Mouse (Mus musculus) liver, embryonic 15.5 days (tissue): ENCODE measurements around the gene Zfp750. TPM values are rescaled to one million over a fixed set of nuclear protein-coding genes. Genes with fewer than 3 reads are reported as not detected.

Experiments used
- ATAC-seq: fragments of 200-750 bp; cut with Nextera tagmentation; 2 replicates; pipeline ENCODE4 v1.8.0; 2017; ENCODE audit warnings: moderate number of reproducible peaks, mild to moderate bottlenecking, moderate library complexity; ENCODE audit not compliant: insufficient read depth
- H3K27ac ChIP-seq: fragments of 300-500 bp; sonication (generic); replicated peaks from 2 replicates; pipeline ENCODE4 v1.5.1; 2015; ENCODE audit warnings: mild to moderate bottlenecking, inconsistent platforms
- H3K27me3 ChIP-seq: fragments of 300-500 bp; sonication (generic); 2 replicates; pipeline ENCODE4 v1.6.1; 2015; ENCODE audit warnings: mild to moderate bottlenecking, inconsistent platforms
- H3K36me3 ChIP-seq: fragments of 300-500 bp; sonication (generic); replicated peaks from 2 replicates; pipeline ENCODE4 v1.6.1; 2015; ENCODE audit warnings: moderate library complexity, mild to moderate bottlenecking, inconsistent platforms
- H3K4me1 ChIP-seq: fragments of 300-500 bp; sonication (generic); replicated peaks from 2 replicates; pipeline ENCODE4 v1.6.1; 2015; ENCODE audit warnings: inconsistent platforms
- H3K4me2 ChIP-seq: fragments of 300-500 bp; sonication (generic); 2 replicates; pipeline ENCODE4 v1.6.1; 2015; ENCODE audit warnings: moderate library complexity, mild to moderate bottlenecking, inconsistent platforms
- H3K4me3 ChIP-seq: fragments of 300-500 bp; sonication (generic); replicated peaks from 2 replicates; pipeline ENCODE4 v1.5.1; 2015; ENCODE audit warnings: mild to moderate bottlenecking, inconsistent platforms
- H3K9ac ChIP-seq: fragments of 300-500 bp; sonication (generic); 2 replicates; pipeline ENCODE4 v1.6.1; 2015; ENCODE audit warnings: moderate library complexity, mild to moderate bottlenecking, inconsistent platforms
- H3K9me3 ChIP-seq: fragments of 300-500 bp; sonication (generic); replicated peaks from 2 replicates; pipeline ENCODE4 v1.6.1; 2016; ENCODE audit warnings: inconsistent platforms
- WGBS: fragments of 180-500 bp; shearing (Covaris S2); methylation state at CpG from one replicate; pipeline ENCODE4 v1.1.7; 2015; ENCODE audit warnings: mixed read lengths; ENCODE audit not compliant: insufficient replicate concordance; 5-methylcytosine and 5-hydroxymethylcytosine counted together
- polyA plus RNA-seq: library from polyadenylated mRNA; unstranded; fragments of >200 nt; fragmentation: Nextera tagmentation; extraction: Ambion mirVana; gene quantifications from 2 replicates; pipeline ENCODE4 v1.2.1, GENCODE M21; 2015

Gene Zfp750
- polyA plus RNA-seq, 1 experiment from 2014 or later = 0.82 TPM

GRCm38 (mm10) chr11:121510512-121511246, 8.5 kb downstream of the Zfp750 start:
- Histone ChIP-seq H3K27me3 (no peaks in the 10 kb centered on the region), H3K4me1 (0 out of 2 replicates have a peak, but pooled peaks cover 3% of the 10 kb centered on the region), H3K9me3 (no peaks in the 10 kb centered on the region), H3K9ac (no peak overlapping the region), H3K4me3 (no peak overlapping the region), H3K27ac (peak overlapping the region; percentile 42; the same call in 1 of the 2 replicates), H3K4me2 (no peak overlapping the region), H3K36me3 (peaks cover 27% of the 10 kb centered on the region)
- no peak for ATAC-seq
- WGBS = 69% methylated on average over 9 of the region's 9 CpGs

GRCm38 (mm10) chr11:121508478-121508877, 10.7 kb downstream of the Zfp750 start:
- Histone ChIP-seq H3K9ac (no peak overlapping the region), H3K4me1 (0 out of 2 replicates have a peak, but pooled peaks cover 3% of the 10 kb centered on the region), H3K4me2 (no peak overlapping the region), H3K27ac (no peak overlapping the region), H3K27me3 (no peaks in the 10 kb centered on the region), H3K9me3 (no peaks in the 10 kb centered on the region), H3K36me3 (peaks cover 40% of the 10 kb centered on the region), H3K4me3 (no peak overlapping the region)
- 53% methylated on average over 4 of the region's 4 CpGs for whole genome bisulfite sequencing
- no peak for ATAC-seq

DNA sequence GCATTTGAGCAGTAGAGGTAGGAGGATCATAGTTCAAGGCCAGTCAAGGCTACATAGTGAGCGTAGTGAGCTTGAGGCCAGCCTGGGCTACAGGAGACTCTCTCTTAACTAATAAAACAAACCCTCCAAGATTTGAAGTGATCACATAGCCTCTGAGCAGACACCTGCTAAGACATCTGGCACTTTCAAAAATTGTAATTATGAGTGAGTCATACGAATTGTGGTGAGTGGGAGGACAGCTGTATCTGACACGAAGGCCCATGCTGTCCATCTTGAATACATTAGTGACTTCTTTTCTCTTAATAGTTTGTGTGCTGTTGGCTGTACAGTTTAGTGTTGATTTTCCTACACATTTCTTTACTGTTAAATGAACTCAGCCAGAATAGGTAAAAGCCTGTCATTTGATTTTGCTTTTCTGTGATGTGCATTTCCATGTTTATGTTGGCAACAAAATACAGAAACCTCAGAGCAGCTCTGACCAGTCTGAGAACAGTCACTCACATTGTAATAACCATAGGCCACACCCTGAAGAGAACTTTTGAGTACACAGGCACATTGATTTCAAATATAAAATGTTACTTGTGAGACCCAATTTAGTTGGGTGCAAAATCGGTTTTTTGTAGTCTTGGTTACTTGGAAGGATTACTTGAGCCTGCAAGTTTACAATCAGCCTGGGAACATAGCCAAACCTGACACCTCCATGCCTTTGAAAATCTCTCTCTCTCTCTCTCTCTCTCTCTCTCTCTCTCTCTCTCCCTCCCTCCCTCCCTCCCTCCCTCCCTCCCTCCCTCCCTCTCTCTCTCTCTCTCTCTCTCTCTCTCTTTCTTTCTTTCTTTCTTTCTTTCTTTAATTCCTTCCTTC, 16.9 kb downstream of the Zfp750 start:
- no peak for ATAC-seq
- Histone ChIP-seq H3K4me1 (peaks cover 15% of the 10 kb centered on the region), H3K27me3 (no peaks in the 10 kb centered on the region), H3K9ac (no peak overlapping the region), H3K27ac (no peak overlapping the region), H3K4me3 (no peak overlapping the region), H3K9me3 (no peaks in the 10 kb centered on the region), H3K4me2 (no peak overlapping the region), H3K36me3 (peaks cover 82% of the 10 kb centered on the region)
- 72% methylated on average over 4 of the region's 4 CpGs for WGBS

GRCm38 (mm10) chr11:121501525-121501924, 17.6 kb downstream of the Zfp750 start:
- no peak for ATAC-seq

DNA sequence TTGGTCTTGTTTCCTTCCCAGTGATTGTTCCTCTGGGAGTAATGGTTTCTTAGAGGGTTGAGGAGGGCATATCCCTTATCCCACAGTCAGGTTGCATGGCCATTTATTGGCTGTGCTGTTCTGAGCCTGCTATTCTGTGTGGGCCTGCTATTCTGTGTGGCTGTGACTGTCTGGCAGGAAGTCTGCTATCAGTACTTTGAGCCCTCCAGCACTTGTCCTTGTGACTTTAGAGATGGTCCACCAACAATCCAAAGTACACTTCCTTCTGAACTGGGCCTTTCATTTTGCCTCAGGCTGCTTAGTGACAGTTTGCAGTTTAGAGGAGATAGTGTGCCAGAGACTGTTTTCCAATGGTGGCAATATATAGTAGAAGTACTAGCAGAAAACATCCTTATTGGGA, 18.5 kb downstream of the Zfp750 start:
- no peak overlapping the region for H3K4me3 ChIP-seq
- no peak for ATAC-seq
- peaks cover 89% of the 10 kb centered on the region for H3K36me3 ChIP-seq

More at GRCm38 (mm10) chr11:121501525-121501924, 17.6 kb downstream of the Zfp750 start:
- Histone ChIP-seq H3K4me1 (peaks cover 15% of the 10 kb centered on the region), H3K27me3 (no peaks in the 10 kb centered on the region), H3K4me2 (no peak overlapping the region), H3K4me3 (no peak overlapping the region), H3K9me3 (no peaks in the 10 kb centered on the region), H3K36me3 (peaks cover 89% of the 10 kb centered on the region), H3K27ac (no peak overlapping the region), H3K9ac (no peak overlapping the region)
- WGBS = 60% methylated on average over 4 of the region's 4 CpGs

DNA sequence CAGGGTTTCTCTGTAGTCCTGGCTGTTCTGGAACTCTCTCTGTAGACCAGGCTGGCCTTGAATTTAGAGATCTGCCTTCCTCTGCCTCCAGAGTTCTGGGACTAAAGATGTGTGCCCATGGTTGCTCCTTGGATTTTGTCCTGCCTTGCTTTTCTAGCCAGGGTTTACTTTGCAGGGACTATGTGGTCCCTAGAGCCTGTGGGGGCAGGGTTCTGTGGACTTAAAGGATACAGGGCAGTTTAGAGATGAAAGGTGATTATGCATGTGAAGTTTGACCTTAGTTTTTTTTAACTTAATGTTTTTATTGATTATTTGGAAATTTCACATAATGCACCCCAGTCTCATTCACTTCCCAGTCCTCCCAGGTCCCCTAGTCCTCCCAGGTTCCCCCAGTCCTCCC, 28.5 kb downstream of the Zfp750 start:
- H3K4me1 ChIP-seq = peaks cover 10% of the 10 kb centered on the region
- no peaks in the 10 kb centered on the region for H3K27me3 ChIP-seq
- ATAC-seq = 0 out of 2 replicates have a peak, but pooled peaks have one; percentile 27
- H3K4me2 ChIP-seq = no peak overlapping the region
- no peak overlapping the region for H3K9ac ChIP-seq
- H3K9me3 ChIP-seq = no peaks in the 10 kb centered on the region
- no peak overlapping the region for H3K4me3 ChIP-seq
- H3K27ac ChIP-seq = 0 out of 2 replicates have a peak overlapping the region, but pooled peaks have one; percentile 14
- peaks cover 32% of the 10 kb centered on the region for H3K36me3 ChIP-seq

More for the DNA sequence above, 18.5 kb downstream of the Zfp750 start:
- H3K9me3 ChIP-seq = no peaks in the 10 kb centered on the region
- peaks cover 15% of the 10 kb centered on the region for H3K4me1 ChIP-seq
- H3K4me2 ChIP-seq = no peak overlapping the region
- no peak overlapping the region for H3K9ac ChIP-seq
- no peaks in the 10 kb centered on the region for H3K27me3 ChIP-seq
- peak overlapping the region; percentile 48; the same call in 1 of the 2 replicates for H3K27ac ChIP-seq

GRCm38 (mm10) chr11:121485882-121486281, 33.3 kb downstream of the Zfp750 start:
- Histone ChIP-seq H3K9me3 (no peaks in the 10 kb centered on the region), H3K27ac (no peak overlapping the region), H3K4me1 (peaks cover 19% of the 10 kb centered on the region), H3K4me3 (no peak overlapping the region), H3K27me3 (no peaks in the 10 kb centered on the region), H3K4me2 (no peak overlapping the region), H3K9ac (no peak overlapping the region), H3K36me3 (peaks cover 20% of the 10 kb centered on the region)
- 48% methylated on average over 9 of the region's 9 CpGs for WGBS
- no peak for ATAC-seq

DNA sequence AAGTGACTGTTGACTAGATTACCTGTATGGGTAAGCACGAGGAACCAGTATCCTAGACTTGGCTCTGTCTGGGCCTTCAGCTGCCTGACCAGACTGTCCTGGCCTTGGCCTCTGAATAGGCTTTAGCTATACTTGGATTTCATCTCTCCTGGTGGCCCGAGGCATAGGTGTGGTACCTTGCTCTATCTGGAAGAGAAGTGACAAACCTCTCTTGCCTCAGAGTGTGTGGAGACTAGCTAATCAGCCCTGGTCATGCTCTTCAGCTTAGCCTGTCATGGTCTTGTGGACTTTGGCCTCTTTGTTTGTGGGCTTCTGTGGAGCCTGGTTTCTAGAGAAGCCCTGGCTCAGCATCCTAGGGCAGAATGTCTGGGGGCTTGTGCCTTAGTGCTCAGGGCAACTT, 38.0 kb downstream of the Zfp750 start:
- peak; percentile 32; the same call in 1 of the 2 replicates for ATAC-seq
- Histone ChIP-seq H3K4me2 (no peak overlapping the region), H3K4me1 (peaks cover 13% of the 10 kb centered on the region; the same call in 1 of the 2 replicates), H3K9ac (no peak overlapping the region), H3K27ac (no peak overlapping the region), H3K27me3 (no peaks in the 10 kb centered on the region), H3K9me3 (no peaks in the 10 kb centered on the region), H3K36me3 (peaks cover 57% of the 10 kb centered on the region), H3K4me3 (no peak overlapping the region)
- WGBS = 71% methylated on average over 2 of the region's 2 CpGs

DNA sequence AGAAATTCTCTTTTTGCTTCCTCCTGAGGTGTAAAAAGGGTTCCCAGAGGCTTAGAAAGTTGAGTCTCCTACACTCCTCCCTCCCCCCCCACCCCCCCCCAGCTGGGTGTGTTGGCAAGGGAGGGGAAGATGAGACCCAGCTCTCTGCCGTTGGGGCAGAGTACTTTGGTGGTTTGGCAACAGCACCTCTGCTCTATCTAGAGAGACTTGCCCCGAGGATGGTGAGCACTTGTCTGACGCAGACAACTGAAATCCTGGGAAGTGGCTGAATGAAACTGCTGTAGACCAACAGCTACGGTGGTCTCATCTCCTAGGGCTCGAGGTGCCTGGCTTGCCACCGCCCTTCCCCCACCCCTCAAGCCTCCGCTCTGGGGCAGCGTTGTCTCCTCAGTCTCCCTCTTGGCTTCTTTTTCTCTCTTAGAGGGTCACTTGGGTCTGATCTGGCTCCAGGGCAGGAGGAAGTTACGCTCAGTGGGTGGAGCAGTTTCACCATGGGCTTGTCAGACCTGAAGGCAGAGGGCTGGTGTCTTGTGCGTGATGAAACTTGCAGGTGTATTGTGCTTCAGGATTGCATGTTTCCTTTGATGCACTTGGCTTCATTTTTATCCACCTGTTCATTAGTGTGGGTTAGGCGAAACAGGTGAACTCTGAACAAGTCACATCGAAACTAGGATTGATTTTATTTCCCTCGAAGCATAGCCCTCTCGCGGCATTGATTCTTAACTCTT, 39.5 kb downstream of the Zfp750 start:
- Histone ChIP-seq H3K36me3 (peaks cover 66% of the 10 kb centered on the region), H3K4me3 (no peak overlapping the region), H3K27me3 (no peaks in the 10 kb centered on the region), H3K9ac (no peak overlapping the region), H3K27ac (no peak overlapping the region), H3K4me1 (0 out of 2 replicates have a peak, but pooled peaks cover 16% of the 10 kb centered on the region), H3K9me3 (no peaks in the 10 kb centered on the region), H3K4me2 (no peak overlapping the region)
- no peak for ATAC-seq
- 76% methylated on average over 15 of the region's 15 CpGs for WGBS

GRCm38 (mm10) chr11:121475699-121476415, 43.3 kb downstream of the Zfp750 start:
- Histone ChIP-seq H3K9ac (no peak overlapping the region), H3K27me3 (no peaks in the 10 kb centered on the region), H3K4me1 (0 out of 2 replicates have a peak, but pooled peaks cover 10% of the 10 kb centered on the region), H3K9me3 (no peaks in the 10 kb centered on the region), H3K4me3 (no peak overlapping the region), H3K36me3 (peaks cover 64% of the 10 kb centered on the region), H3K27ac (0 out of 2 replicates have a peak overlapping the region, but pooled peaks have one; percentile 9), H3K4me2 (no peak overlapping the region)
- no peak for ATAC-seq
- 20% methylated on average over 9 of the region's 9 CpGs for WGBS
